31 mouse cellular contexts compared by ENCODE assay signal in the genomic region with DNA sequence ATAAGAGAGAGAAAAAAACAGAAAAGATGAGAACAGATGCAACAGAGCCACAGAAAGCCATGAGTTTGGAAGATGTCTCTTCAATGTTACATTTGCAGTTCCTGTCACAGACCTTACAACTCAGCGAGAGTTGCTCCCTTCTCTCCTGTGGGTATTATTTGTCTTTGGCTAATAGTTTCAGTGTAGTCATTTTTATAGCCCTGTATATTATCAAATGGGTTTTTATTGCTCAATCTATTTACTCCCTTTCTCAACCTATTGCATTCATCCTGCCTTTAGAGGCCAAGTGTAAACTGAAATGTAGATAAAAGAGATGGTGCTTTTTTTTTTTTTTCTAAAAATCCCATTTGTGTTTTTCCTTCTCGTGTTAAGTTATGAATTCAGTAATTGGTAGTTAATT.
"Had no signal": no experiment of that assay in that cellular context is flagged by ENCODE, and none has a peak within 500 bp of the region (broad histone marks: within the 10 kb centered on the region; RNA-seq: fewer than 3 reads in every experiment).

No protein-coding gene starts in this region.

- H3K27me3 ChIP-seq: heart, embryonic 12.5 days; heart, embryonic 13.5 days; heart, embryonic 15.5 days; hindbrain, embryonic 12.5 days; hindbrain, embryonic 13.5 days; hindbrain, embryonic 15.5 days; kidney, embryonic 15.5 days had no signal

- H3K4me2 ChIP-seq: heart, embryonic 11.5 days; heart, embryonic 12.5 days; heart, embryonic 13.5 days; heart, embryonic 15.5 days; hindbrain, embryonic 12.5 days; hindbrain, embryonic 13.5 days; hindbrain, embryonic 14.5 days; hindbrain, embryonic 15.5 days; kidney, embryonic 15.5 days had no signal

- H3K9ac ChIP-seq: heart, embryonic 12.5 days; heart, embryonic 13.5 days; heart, embryonic 15.5 days; hindbrain, embryonic 12.5 days; hindbrain, embryonic 13.5 days; hindbrain, embryonic 14.5 days; hindbrain, embryonic 15.5 days; kidney, embryonic 15.5 days had no signal

- DNase-seq: heart, postnatal 14 days; heart, postnatal 4 days; kidney, adult 11 months; kidney, adult 18-20 months; kidney, adult 2 months; kidney, adult 8-10 months; kidney, adult 9 months; kidney, postnatal 10 days; kidney, postnatal 14 days; kidney, postnatal 25 days; kidney, postnatal 36 days; kidney, postnatal 4 days; layer of hippocampus, adult 9-11 months; layer of hippocampus, postnatal 36 days had no signal

- H3K9me3 ChIP-seq: heart, embryonic 10.5 days; heart, embryonic 12.5 days; heart, embryonic 13.5 days; heart, embryonic 15.5 days; hindbrain, embryonic 10.5 days; hindbrain, embryonic 12.5 days; hindbrain, embryonic 13.5 days; hindbrain, embryonic 15.5 days; kidney, embryonic 15.5 days had no signal

- H3K36me3 ChIP-seq: heart, embryonic 10.5 days; heart, embryonic 12.5 days; heart, embryonic 13.5 days; heart, embryonic 15.5 days; hindbrain, embryonic 10.5 days; hindbrain, embryonic 12.5 days; hindbrain, embryonic 13.5 days; hindbrain, embryonic 15.5 days; kidney, embryonic 15.5 days had no signal

- H3K27ac ChIP-seq: heart, embryonic 10.5 days; heart, embryonic 13.5 days; heart, embryonic 15.5 days; hindbrain, embryonic 10.5 days; hindbrain, embryonic 12.5 days; hindbrain, embryonic 13.5 days; hindbrain, embryonic 14.5 days; hindbrain, embryonic 15.5 days; hindbrain, postnatal 0 days; kidney, embryonic 15.5 days; kidney, postnatal 0 days; left cerebral cortex, adult 2 months had no signal

- ATAC-seq: hindbrain, embryonic 16.5 days; hindbrain, postnatal 0 days; inflammation-experienced regulatory T-cells, adult 6 months had no signal

- H3K4me3 ChIP-seq: heart, embryonic 10.5 days; heart, embryonic 12.5 days; heart, embryonic 13.5 days; heart, embryonic 15.5 days; hindbrain, embryonic 10.5 days; hindbrain, embryonic 12.5 days; hindbrain, embryonic 13.5 days; hindbrain, embryonic 15.5 days; kidney, embryonic 15.5 days; layer of hippocampus, adult 2 months; left cerebral cortex, adult 2 months had no signal

- H3K4me1 ChIP-seq: heart, embryonic 10.5 days; heart, embryonic 12.5 days; heart, embryonic 13.5 days; hindbrain, embryonic 10.5 days; hindbrain, embryonic 12.5 days; hindbrain, embryonic 13.5 days; hindbrain, embryonic 15.5 days; kidney, embryonic 15.5 days had no signal
